Mouse (Mus musculus) layer of hippocampus, adult 2 months (tissue): Measurements from ENCODE around the gene Gm15107. TPM values are rescaled to one million over a fixed set of nuclear protein-coding genes. Genes with fewer than 3 reads are reported as not detected.
"Not testable (repeated sequence)": the region's sequence is repeated elsewhere in the genome, so short reads cannot be mapped to it uniquely, and the experiment has no call there.

ENCODE experiments used
- DNase-seq, 2 experiments: peaks; one replicate each; pipeline ENCODE4 v3.0.0; 2022; ENCODE audit warnings: low spot score in 2 of 2
- H3K27ac ChIP-seq: fragments of 200-600 bp; 2 replicates; pipeline ENCODE4 v1.8.1; 2022
- H3K4me3 ChIP-seq: fragments of 200-600 bp; 2 replicates; pipeline ENCODE4 v1.8.1; 2022; ENCODE audit warnings: mild to moderate bottlenecking
- long read RNA-seq, 2 experiments: library from polyadenylated mRNA; stranded (forward); transcript quantifications; one replicate each; pipeline ENCODE4 v2.0.0; 2021; ENCODE audit warnings: borderline mapping rate in 2 of 2
- total RNA-seq, 2 experiments: library from RNA; stranded (reverse); gene quantifications; 2 replicates each; pipeline ENCODE4 v1.2.3; 2021

The Gm15107 gene
- total RNA-seq, result not detected
- long read RNA-seq, experiment 1, result 0 reads
- long read RNA-seq, experiment 2, result 0 reads

GRCm38 (mm10) chrX:148180424-148180823 is at the start of gene Gm15107:
Gm15107 (plus strand) TSS chrX:148180724.
- H3K27ac ChIP-seq, DNase-seq, H3K4me3 ChIP-seq: not testable (repeated sequence)

Other genes starting within 250 kb of the Gm15107 start
- not detected for gene Gm15080, start 187.7 kb upstream of the Gm15107 start, total RNA-seq